Mouse (Mus musculus) bone marrow macrophage, adult 2 months (primary cell): ENCODE results near the gene Leng9.

Experiments used
- CTCF ChIP-seq: IDR thresholded peaks from 2 replicates; pipeline ENCODE4 v1.5.1; 2012; ENCODE audit warnings: low read depth, mild to moderate bottlenecking, low read length, moderate library complexity
- POLR2A ChIP-seq: IDR thresholded peaks from 2 replicates; pipeline ENCODE4 v1.6.1; 2012; ENCODE audit warnings: mild to moderate bottlenecking, low read depth, low read length, borderline replicate concordance

DNA sequence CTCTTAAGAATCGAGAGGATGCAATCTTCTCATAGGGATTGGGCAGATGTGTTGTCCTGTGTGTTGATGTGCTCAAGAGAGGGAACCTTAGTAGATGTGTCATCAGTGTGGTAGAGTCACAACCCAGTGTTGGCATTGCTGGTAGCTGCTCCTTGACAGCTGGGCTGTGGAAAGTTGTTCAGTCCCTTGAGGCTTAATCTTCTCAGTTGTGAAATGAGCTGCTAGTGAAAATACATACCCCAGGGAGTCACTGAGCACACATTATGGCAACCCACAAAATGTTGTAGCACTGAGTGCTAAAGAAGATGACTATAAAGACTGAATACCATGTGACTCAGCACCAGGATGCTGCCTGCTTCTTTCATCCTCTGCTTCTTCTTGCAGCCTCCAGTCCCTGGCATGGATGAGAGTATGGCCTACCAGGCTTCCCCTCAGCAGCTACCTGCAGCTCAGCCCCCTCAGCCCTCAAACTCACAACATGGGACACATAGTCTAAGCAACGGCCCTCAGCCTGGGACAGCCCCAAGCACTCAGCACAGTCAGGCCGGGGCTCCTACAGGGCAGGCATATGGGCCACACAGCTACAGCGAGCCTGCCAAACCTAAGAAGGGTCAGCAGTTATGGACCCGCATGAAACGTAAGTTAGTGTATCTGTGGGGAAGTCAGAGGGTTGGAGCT, 8.4 kb downstream of the Leng9 start:
- TF ChIP-seq CTCF: no peak
- TF ChIP-seq POLR2A: no peak
